Mouse (Mus musculus) CH12.LX (cell line): ENCODE results near the gene Sptbn1. TPM values are rescaled to one million over a fixed set of nuclear protein-coding genes. Genes with fewer than 3 reads are reported as not detected.

Experiments
- DNase-seq: peaks from one replicate; pipeline ENCODE4 v3.0.0-alpha.2; 2013; ENCODE audit errors: extremely low read depth
- H3K27ac ChIP-seq: 2 replicates; pipeline ENCODE4 v1.5.1; 2012; ENCODE audit warnings: low read depth, mild to moderate bottlenecking, control low read depth, moderate library complexity; ENCODE audit not compliant: insufficient read depth
- H3K27me3 ChIP-seq: replicated peaks from 2 replicates; pipeline ENCODE3; 2012; ENCODE audit warnings: inconsistent platforms
- H3K36me3 ChIP-seq, 2 experiments: replicated peaks in 1 of 2; 2 replicates each; pipeline versions ENCODE3 to v1.6.1; 2012; ENCODE audit warnings: inconsistent platforms in 1 of 2, low read length in 1 of 2, mild to moderate bottlenecking in 1 of 2, mixed read lengths in 1 of 2, moderate library complexity in 1 of 2; ENCODE audit not compliant: control insufficient read depth in 1 of 2, insufficient read depth in 1 of 2
- H3K4me1 ChIP-seq, 2 experiments: 2 replicates each; pipeline ENCODE4 v1.6.1; 2012; ENCODE audit warnings: inconsistent platforms in 1 of 2, moderate library complexity in 1 of 2; ENCODE audit not compliant: insufficient read depth in 2 of 2, control insufficient read depth in 1 of 2
- H3K4me2 ChIP-seq: 2 replicates; pipeline ENCODE4 v1.6.1; 2012; ENCODE audit warnings: low read depth, mild to moderate bottlenecking, control low read depth; ENCODE audit not compliant: poor library complexity, insufficient read depth, severe bottlenecking
- H3K4me3 ChIP-seq, 3 experiments: fragments of 150-350 bp in 1 of 3; sonication (generic) in 1 of 3; replicated peaks in 1 of 3; 2 replicates each; pipeline versions ENCODE3 to v1.5.1; 2011 to 2012; ENCODE audit warnings: low read depth in 2 of 3, low read length in 2 of 3, mild to moderate bottlenecking in 2 of 3, moderate library complexity in 2 of 3, control low read depth in 1 of 3, improper control_type of control experiment in 1 of 3, inconsistent platforms in 1 of 3, mixed read lengths in 1 of 3; ENCODE audit not compliant: poor library complexity in 1 of 3
- H3K79me2 ChIP-seq: replicated peaks from 2 replicates; pipeline ENCODE4 v1.6.1; 2012; ENCODE audit warnings: mild to moderate bottlenecking, moderate library complexity; ENCODE audit not compliant: control insufficient read depth, poor library complexity, insufficient read depth, severe bottlenecking; ENCODE audit errors: extremely low read depth
- H3K9ac ChIP-seq: 2 replicates; pipeline ENCODE4 v1.6.1; 2012; ENCODE audit warnings: low read depth, mild to moderate bottlenecking, control low read depth, moderate library complexity; ENCODE audit not compliant: insufficient read depth
- H3K9me3 ChIP-seq: replicated peaks from 2 replicates; pipeline ENCODE3; 2012; ENCODE audit warnings: low read length, inconsistent platforms, mixed read lengths
- BHLHE40 ChIP-seq: IDR thresholded peaks from 2 replicates; pipeline ENCODE4 v1.6.1; 2011; ENCODE audit warnings: mild to moderate bottlenecking, low read depth, low read length, improper control_type of control experiment
- CTCF ChIP-seq, 2 experiments: IDR thresholded peaks in 1 of 2; conservative IDR thresholded peaks in 1 of 2; 2 replicates each; pipeline ENCODE4 v1.5.1; 2011 to 2012; ENCODE audit warnings: low read depth in 2 of 2, low read length in 2 of 2, improper control_type of control experiment in 1 of 2, inconsistent platforms in 1 of 2, mild to moderate bottlenecking in 1 of 2, moderate library complexity in 1 of 2
- E2F4 ChIP-seq: IDR thresholded peaks from 2 replicates; pipeline ENCODE4 v1.6.1; 2011; ENCODE audit warnings: low read depth, low read length, improper control_type of control experiment; ENCODE audit not compliant: insufficient replicate concordance
- EP300 ChIP-seq: IDR thresholded peaks from 2 replicates; pipeline ENCODE4 v1.6.1; 2011; ENCODE audit warnings: low read length, improper control_type of control experiment
- GABPA ChIP-seq: IDR thresholded peaks from 2 replicates; pipeline ENCODE4 v1.6.1; 2012; ENCODE audit warnings: low read depth, low read length, improper control_type of control experiment, inconsistent platforms; ENCODE audit not compliant: insufficient replicate concordance
- JUND ChIP-seq: conservative IDR thresholded peaks from 2 replicates; pipeline ENCODE4 v1.6.1; 2011; ENCODE audit warnings: low read depth, low read length, improper control_type of control experiment
- MAFK ChIP-seq: IDR thresholded peaks from 2 replicates; pipeline ENCODE4 v1.6.1; 2011; ENCODE audit warnings: low read length, improper control_type of control experiment; ENCODE audit not compliant: insufficient replicate concordance
- MAZ ChIP-seq: IDR thresholded peaks from 2 replicates; pipeline ENCODE4 v1.6.1; 2012; ENCODE audit warnings: low read depth, mild to moderate bottlenecking, inconsistent platforms, low read length, improper control_type of control experiment, moderate library complexity
- MEF2A ChIP-seq: IDR thresholded peaks from 2 replicates; pipeline ENCODE4 v1.6.1; 2014; ENCODE audit warnings: low read depth, mild to moderate bottlenecking, inconsistent platforms, low read length, improper control_type of control experiment, borderline replicate concordance
- MXI1 ChIP-seq: IDR thresholded peaks from 2 replicates; pipeline ENCODE4 v1.6.1; 2011; ENCODE audit warnings: mild to moderate bottlenecking, low read depth, low read length, improper control_type of control experiment
- MYC ChIP-seq: IDR thresholded peaks from 2 replicates; pipeline ENCODE4 v1.6.1; 2011; ENCODE audit warnings: low read depth, mild to moderate bottlenecking, improper control_type of control experiment, low read length
- NELFE ChIP-seq: IDR thresholded peaks from 2 replicates; pipeline ENCODE4 v1.6.1; 2011; ENCODE audit warnings: low read depth, low read length, improper control_type of control experiment
- NRF1 ChIP-seq: IDR thresholded peaks from 2 replicates; pipeline ENCODE4 v1.6.1; 2014; ENCODE audit warnings: low read depth, mild to moderate bottlenecking, inconsistent platforms, low read length, improper control_type of control experiment, moderate library complexity
- PAX5 ChIP-seq: IDR thresholded peaks from 2 replicates; pipeline ENCODE4 v1.6.1; 2012; ENCODE audit warnings: low read length, inconsistent platforms, mixed read lengths
- POLR2A ChIP-seq: IDR thresholded peaks from 2 replicates; pipeline ENCODE4 v1.6.1; 2011; ENCODE audit warnings: low read depth, mild to moderate bottlenecking, improper control_type of control experiment, low read length
- POLR2AphosphoS2 ChIP-seq: IDR thresholded peaks from 2 replicates; pipeline ENCODE4 v1.6.1; 2011; ENCODE audit warnings: low read depth, low read length, improper control_type of control experiment
- SIN3A ChIP-seq: IDR thresholded peaks from 2 replicates; pipeline ENCODE4 v1.6.1; 2012; ENCODE audit warnings: low read length, improper control_type of control experiment, inconsistent platforms
- TBP ChIP-seq: conservative IDR thresholded peaks from 2 replicates; pipeline ENCODE4 v1.6.1; 2011; ENCODE audit warnings: low read depth, low read length, improper control_type of control experiment
- TCF12 ChIP-seq: IDR thresholded peaks from 2 replicates; pipeline ENCODE4 v1.6.1; 2014; ENCODE audit warnings: low read depth, mild to moderate bottlenecking, inconsistent platforms, low read length, improper control_type of control experiment
- UBTF ChIP-seq: IDR thresholded peaks from 2 replicates; pipeline ENCODE4 v1.6.1; 2012; ENCODE audit warnings: low read depth, mild to moderate bottlenecking, inconsistent platforms, low read length, improper control_type of control experiment, moderate library complexity
- ZMIZ1 ChIP-seq: IDR thresholded peaks from 2 replicates; pipeline ENCODE4 v1.6.1; 2012; ENCODE audit warnings: low read depth, mild to moderate bottlenecking, inconsistent platforms, low read length, improper control_type of control experiment
- ZNF384 ChIP-seq: IDR thresholded peaks from 2 replicates; pipeline ENCODE4 v1.6.1; 2012; ENCODE audit warnings: low read depth, low read length, improper control_type of control experiment, inconsistent platforms
- dilution Hi-C: fragments of 300-500 bp; cut with MboI; formaldehyde crosslinking; loops from 2 replicates; pipeline ENCODE4 v1.14.3; 2020; ENCODE audit warnings: low sequenced_read_pairs; ENCODE audit not compliant: extremely low pct_unique_long_range_greater_than_20kb, extremely low pct_ligation_motif_present
- in situ Hi-C: fragments of 300-500 bp; cut with MboI; formaldehyde crosslinking; loops from 3 replicates; pipeline ENCODE4 v1.14.3; 2019; ENCODE audit warnings: low sequenced_read_pairs, low pct_ligation_motif_present, low pct_unique_long_range_greater_than_20kb, mixed read lengths
- polyA plus RNA-seq: library from polyadenylated mRNA; unstranded; fragments of >175 nt; gene quantifications from 2 replicates; pipeline ENCODE4 v1.2.1, GENCODE M21; 2012; ENCODE audit warnings: low read depth; ENCODE audit not compliant: insufficient read length
- total RNA-seq, 2 experiments: library from RNA; depleted of rRNA; stranded (reverse); fragments of 300-350 nt in 1 of 2; fragments of >200 nt in 1 of 2; gene quantifications; 2 replicates each; pipeline ENCODE4 v1.2.3; 2012 to 2014

Gene Sptbn1
- total and polyA plus RNA-seq, 3 experiments: 38.2 to 54.7 (median 43.7) TPM

GRCm38 (mm10) chr11:30101162-30101561, 166.8 kb downstream of the Sptbn1 start:
- DNase-seq: no peak
- Histone ChIP-seq H3K36me3 (peaks cover 38 to 88% of the 10 kb centered on the region in 2 experiments), H3K4me2 (no peak overlapping the region), H3K4me1 (no peaks in the 10 kb centered on the region), H3K27ac (no peak overlapping the region), H3K9ac (no peak overlapping the region), H3K79me2 (no peaks in the 10 kb centered on the region), H3K9me3 (no peaks in the 10 kb centered on the region), H3K4me3 (no peak overlapping the region), H3K27me3 (no peaks in the 10 kb centered on the region)
- in situ Hi-C loops (loop anchor here (25.0 kb wide), 1 partner anchor 561 kb away; no protein-coding TSS in a partner anchor), dilution Hi-C loops (no loop called here)
- no peak for TF ChIP-seq POLR2AphosphoS2
- TF ChIP-seq ZNF384: no peak
- TF ChIP-seq JUND: no peak
- TF ChIP-seq MYC: no peak
- TF ChIP-seq MAZ: no peak
- no peak for TF ChIP-seq MXI1
- TF ChIP-seq ZMIZ1: no peak

DNA sequence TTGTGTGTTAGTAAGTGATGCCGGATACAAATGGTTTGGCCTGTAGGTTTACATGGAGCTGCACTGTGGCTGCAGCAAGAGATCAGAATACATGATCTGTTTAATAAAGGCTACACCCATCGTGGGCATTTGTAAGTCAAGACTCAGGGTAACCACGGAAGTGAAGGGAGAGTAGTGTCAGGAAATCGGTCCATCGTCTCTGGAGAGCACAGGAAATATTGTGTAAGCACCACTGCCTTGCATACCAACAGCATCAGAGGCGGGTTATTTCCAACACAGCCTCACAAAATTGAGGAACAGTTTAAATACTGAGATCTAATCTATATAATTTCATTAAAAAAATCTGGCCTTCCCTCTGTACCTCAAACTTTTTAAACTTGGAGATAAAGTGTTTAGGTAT, 168.1 kb downstream of the Sptbn1 start:
- Histone ChIP-seq H3K9ac (no peak overlapping the region), H3K79me2 (no peaks in the 10 kb centered on the region), H3K36me3 (peaks cover 30 to 78% of the 10 kb centered on the region in 2 experiments), H3K4me2 (no peak overlapping the region), H3K4me3 (no peak overlapping the region), H3K27ac (no peak overlapping the region), H3K4me1 (no peaks in the 10 kb centered on the region), H3K9me3 (no peaks in the 10 kb centered on the region), H3K27me3 (no peaks in the 10 kb centered on the region)
- in situ Hi-C loops: loop anchor here (25.0 kb wide), 1 partner anchor 562 kb away; no protein-coding TSS in a partner anchor
- TF ChIP-seq MXI1: no peak
- TF ChIP-seq CTCF (conservative IDR thresholded peaks at IDR 0.05 in 1 of 2, IDR thresholded peaks at IDR 0.05 in 1 of 2; ENCODE audit: low read depth in 2 of 2, low read length in 2 of 2): no peak
- TF ChIP-seq TBP: no peak
- no peak for TF ChIP-seq MYC
- dilution Hi-C loops: no loop called here
- DNase-seq: no peak

DNA sequence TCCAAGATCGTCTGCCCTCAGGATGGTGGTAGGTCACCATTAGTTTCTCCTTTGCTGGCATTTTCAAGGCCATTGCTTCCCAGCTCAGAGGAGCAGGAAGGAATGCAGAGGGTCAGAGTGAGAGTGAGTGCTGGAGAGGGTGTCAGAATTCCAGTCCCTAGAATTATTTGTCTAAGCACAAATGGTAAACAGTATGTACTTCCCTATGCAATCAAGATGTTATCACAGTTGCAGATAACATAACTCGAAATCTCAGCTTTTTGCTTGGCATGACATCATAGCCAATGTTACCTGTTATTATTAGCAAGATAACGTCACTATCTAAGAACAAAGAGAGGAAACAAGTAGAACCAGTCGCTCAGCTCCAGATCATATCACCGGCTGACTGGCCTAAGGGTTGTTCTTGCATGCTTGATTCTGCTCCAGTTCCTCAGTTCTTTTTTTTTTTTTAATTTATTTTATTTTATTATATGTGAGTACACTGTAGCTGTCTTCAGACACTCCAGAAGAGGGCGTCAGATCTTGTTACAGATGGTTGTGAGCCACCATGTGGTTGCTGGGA, 172.7 kb downstream of the Sptbn1 start:
- dilution Hi-C loops: no loop called here

More for the DNA sequence above, 172.7 kb downstream of the Sptbn1 start:
- DNase-seq: no peak
- Histone ChIP-seq H3K79me2 (no peaks in the 10 kb centered on the region), H3K27me3 (no peaks in the 10 kb centered on the region), H3K4me1 (no peaks in the 10 kb centered on the region), H3K27ac (no peak overlapping the region), H3K4me3 (no peak overlapping the region), H3K4me2 (no peak overlapping the region), H3K9me3 (no peaks in the 10 kb centered on the region), H3K36me3 (peaks cover 3 to 34% of the 10 kb centered on the region in 2 experiments), H3K9ac (no peak overlapping the region)
- in situ Hi-C loops: no loop called here
- TF ChIP-seq SIN3A: no peak
- TF ChIP-seq E2F4: no peak
- TF ChIP-seq EP300: no peak
- no peak for TF ChIP-seq POLR2A
- TF ChIP-seq NELFE: no peak
- no peak for TF ChIP-seq POLR2AphosphoS2
- TF ChIP-seq MYC: no peak
- no peak for TF ChIP-seq CTCF (conservative IDR thresholded peaks at IDR 0.05 in 1 of 2, IDR thresholded peaks at IDR 0.05 in 1 of 2; ENCODE audit: low read depth in 2 of 2, low read length in 2 of 2)
- TF ChIP-seq TCF12: no peak
- no peak for TF ChIP-seq MXI1
- TF ChIP-seq MAZ: no peak
- TF ChIP-seq BHLHE40: no peak
- no peak for TF ChIP-seq UBTF
- TF ChIP-seq PAX5: no peak
- TF ChIP-seq GABPA: no peak
- no peak for TF ChIP-seq NRF1
- TF ChIP-seq MEF2A: no peak
- TF ChIP-seq MAFK: no peak
- TF ChIP-seq, all 38 proteins: peak for 0
